Mouse (Mus musculus): ENCODE data around the gene Adra1b. TPM values are rescaled to one million over a fixed set of nuclear protein-coding genes. Genes with fewer than 3 reads are reported as not detected.

The Adra1b gene
- total and polyA plus RNA-seq, 3 experiments: not detected

GRCm38 (mm10) chr11:43930191-43930590 is 29.2 kb upstream of the Adra1b start:
- H3K4me1 ChIP-seq (ENCODE audit: control insufficient read depth in 1 of 2, insufficient read depth in 2 of 2, low read length in 2 of 2): no peaks in the 10 kb centered on the region
- H3K79me2 ChIP-seq (ENCODE audit: control insufficient read depth, insufficient read depth, low read length, poor library complexity): no peaks in the 10 kb centered on the region
- TF ChIP-seq ETS1 (IDR thresholded peaks at IDR 0.05; ENCODE audit: low read depth, low read length): no peak
- no peak for TF ChIP-seq RAD21 (IDR thresholded peaks at IDR 0.05; ENCODE audit: low read depth, low read length)
- no peak for TF ChIP-seq POLR2AphosphoS2 (IDR thresholded peaks at IDR 0.05; ENCODE audit: low read length)
- TF ChIP-seq E2F4 (IDR thresholded peaks at IDR 0.05; ENCODE audit: borderline replicate concordance, low read depth, low read length): no peak
- TF ChIP-seq ZKSCAN1 (IDR thresholded peaks at IDR 0.05; ENCODE audit: low read depth, low read length): no peak
- no peak for TF ChIP-seq TBP (IDR thresholded peaks at IDR 0.05; ENCODE audit: low read depth, low read length)
- no peak for TF ChIP-seq GABPA (IDR thresholded peaks at IDR 0.05; ENCODE audit: low read depth, low read length)
- no peak for TF ChIP-seq POLR2AphosphoS5 (IDR thresholded peaks at IDR 0.05; ENCODE audit: borderline replicate concordance, low read depth, low read length)
- TF ChIP-seq MXI1 (IDR thresholded peaks at IDR 0.05; ENCODE audit: low read depth, low read length): no peak
- TF ChIP-seq BHLHE40 (IDR thresholded peaks at IDR 0.05; ENCODE audit: borderline replicate concordance, low read depth, low read length): no peak
- TF ChIP-seq USF2 (IDR thresholded peaks at IDR 0.05; ENCODE audit: borderline replicate concordance in 1 of 2, insufficient read depth in 1 of 2, low read depth in 1 of 2, low read length in 2 of 2): no peak
- no peak for TF ChIP-seq TCF12 (IDR thresholded peaks at IDR 0.05; ENCODE audit: low read depth, low read length)
- no peaks in the 10 kb centered on the region for H3K36me3 ChIP-seq (ENCODE audit: control insufficient read depth in 1 of 2, insufficient read depth in 2 of 2, low read length in 2 of 2)
- H3K9ac ChIP-seq (ENCODE audit: control insufficient read depth, low read depth, low read length, poor library complexity, severe bottlenecking): no peak overlapping the region
- no peak overlapping the region for H3K4me3 ChIP-seq (ENCODE audit: control insufficient read depth in 1 of 2, insufficient read depth in 1 of 2, low read depth in 2 of 2, low read length in 2 of 2)
- no peak for DNase-seq (ENCODE audit: low read depth, low spot score)
- H3K27ac ChIP-seq (ENCODE audit: control insufficient read depth, low read depth, low read length): no peak overlapping the region
- H3K27me3 ChIP-seq (ENCODE audit: control insufficient read depth in 1 of 2, insufficient read depth in 2 of 2, low read length in 2 of 2): no peaks in the 10 kb centered on the region
- no peaks in the 10 kb centered on the region for H3K9me3 ChIP-seq (replicated peaks; ENCODE audit: insufficient read depth, low read length)

DNA sequence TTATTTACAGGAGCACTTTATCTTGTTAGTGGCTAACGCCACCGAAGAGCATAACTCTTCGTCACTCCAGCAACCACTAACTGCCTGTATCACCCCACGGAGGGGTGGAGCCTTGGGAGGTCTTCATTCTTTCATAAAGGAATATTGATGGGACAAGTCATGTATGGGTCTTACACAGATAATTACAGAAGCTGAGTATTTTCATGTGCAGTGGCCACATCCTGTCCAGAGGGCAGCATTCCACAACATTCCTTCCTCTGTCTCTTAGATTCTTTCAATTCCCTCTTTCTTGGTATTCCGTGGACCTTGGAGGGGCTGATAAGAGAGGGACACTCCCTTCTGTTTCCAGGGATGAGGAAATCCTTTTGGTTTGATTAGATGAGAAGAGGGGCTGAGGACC is 28.7 kb upstream of the Adra1b start:
- Histone ChIP-seq H3K79me2 (ENCODE audit: control insufficient read depth, insufficient read depth, low read length, poor library complexity) (no peaks in the 10 kb centered on the region), H3K27ac (ENCODE audit: control insufficient read depth, low read depth, low read length) (no peak overlapping the region), H3K9ac (ENCODE audit: control insufficient read depth, low read depth, low read length, poor library complexity, severe bottlenecking) (no peak overlapping the region), H3K4me3 (ENCODE audit: control insufficient read depth in 1 of 2, insufficient read depth in 1 of 2, low read depth in 2 of 2, low read length in 2 of 2) (no peak overlapping the region), H3K9me3 (replicated peaks; ENCODE audit: insufficient read depth, low read length) (no peaks in the 10 kb centered on the region), H3K27me3 (ENCODE audit: control insufficient read depth in 1 of 2, insufficient read depth in 2 of 2, low read length in 2 of 2) (no peaks in the 10 kb centered on the region), H3K36me3 (ENCODE audit: control insufficient read depth in 1 of 2, insufficient read depth in 2 of 2, low read length in 2 of 2) (no peaks in the 10 kb centered on the region), H3K4me1 (ENCODE audit: control insufficient read depth in 1 of 2, insufficient read depth in 2 of 2, low read length in 2 of 2) (no peaks in the 10 kb centered on the region)
- no peak for TF ChIP-seq MAZ (IDR thresholded peaks at IDR 0.05; ENCODE audit: low read depth, low read length)
- no peak for TF ChIP-seq TAL1 (IDR thresholded peaks at IDR 0.05; ENCODE audit: low read length)
- no peak for TF ChIP-seq ZMIZ1 (IDR thresholded peaks at IDR 0.05; ENCODE audit: low read depth, low read length)
- no peak for TF ChIP-seq TBP (IDR thresholded peaks at IDR 0.05; ENCODE audit: low read depth, low read length)
- TF ChIP-seq ZNF384 (IDR thresholded peaks at IDR 0.05; ENCODE audit: low read depth, low read length): no peak
- no peak for TF ChIP-seq ZC3H11A (IDR thresholded peaks at IDR 0.05; ENCODE audit: low read depth, low read length)
- TF ChIP-seq POLR2AphosphoS2 (IDR thresholded peaks at IDR 0.05; ENCODE audit: low read length): no peak
- no peak for TF ChIP-seq E2F4 (IDR thresholded peaks at IDR 0.05; ENCODE audit: borderline replicate concordance, low read depth, low read length)
- TF ChIP-seq ETS1 (IDR thresholded peaks at IDR 0.05; ENCODE audit: low read depth, low read length): no peak
- no peak for TF ChIP-seq NELFE (IDR thresholded peaks at IDR 0.05; ENCODE audit: low read depth, low read length)
- DNase-seq (ENCODE audit: low read depth, low spot score): no peak

Measured in MEL (cell line).